Mouse (Mus musculus) right cerebral cortex, postnatal 25 days (tissue): ENCODE results near the gene Prim1.

Experiments used
- DNase-seq: peaks from one replicate; pipeline ENCODE4 v3.0.0; 2022

Prim1 gene

DNA sequence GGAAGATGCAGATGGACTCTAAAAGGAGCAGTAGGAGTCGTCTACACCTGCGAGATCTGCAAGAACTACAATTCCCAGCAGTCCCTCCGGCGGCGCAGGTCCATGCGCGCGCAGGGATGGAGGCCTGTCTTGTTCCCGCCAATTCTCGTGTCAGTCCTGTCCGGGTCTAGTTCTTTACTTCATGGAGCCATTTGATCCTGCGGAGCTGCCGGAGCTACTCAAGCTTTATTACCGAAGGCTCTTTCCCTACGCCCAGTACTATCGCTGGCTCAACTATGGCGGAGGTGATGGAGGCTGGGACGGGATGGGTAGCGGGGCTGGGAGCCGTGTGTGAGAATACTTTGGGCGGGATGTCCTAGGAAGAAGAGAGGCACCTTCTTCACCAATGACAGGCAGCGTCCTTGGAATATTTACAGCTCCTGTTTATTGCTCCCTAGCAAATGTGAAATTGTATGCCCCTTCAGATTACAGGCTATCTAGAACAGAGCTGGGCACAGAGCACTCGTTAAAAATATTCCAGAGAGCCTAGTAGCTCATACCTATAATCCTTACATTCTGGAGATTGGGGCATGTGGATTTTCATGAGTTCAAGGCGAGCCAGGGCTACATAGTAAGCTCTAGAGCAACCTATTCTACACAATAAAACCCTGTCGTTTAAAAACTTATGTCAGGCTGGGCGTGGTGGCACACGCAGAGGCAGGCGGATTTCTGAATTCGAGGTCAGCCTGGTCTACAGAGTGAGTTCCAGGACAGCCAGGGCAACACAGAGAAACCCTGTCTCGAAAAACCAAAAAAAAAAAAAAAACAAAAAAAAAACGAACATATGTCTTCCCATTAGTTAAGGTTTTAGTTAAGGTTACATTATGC lies at the start of gene Prim1:
TSS of gene Prim1 (plus strand) at position 101 of the 867 bp plus-strand sequence.
- DNase-seq = peak; percentile 80

DNA sequence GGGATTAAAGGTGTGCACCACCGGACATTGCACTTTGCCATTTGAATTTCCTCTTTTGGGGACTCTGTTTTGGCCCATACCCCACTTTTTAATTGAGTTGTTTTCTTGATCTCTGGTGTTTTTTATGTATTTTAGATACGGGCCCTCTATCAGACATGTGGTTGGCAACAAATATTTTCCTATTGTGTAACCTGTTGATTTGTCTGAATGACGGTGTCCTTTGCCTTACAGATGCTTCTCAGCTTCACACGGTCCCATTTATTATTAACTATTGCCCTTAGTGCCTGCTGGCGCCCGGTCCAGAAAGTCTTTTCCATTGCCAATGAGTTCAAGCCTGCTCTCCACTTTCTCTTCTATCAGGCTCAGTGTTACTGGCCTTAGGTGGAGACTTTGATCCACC lies 48.5 kb upstream of the Prim1 start:
- no peak for DNase-seq

DNA sequence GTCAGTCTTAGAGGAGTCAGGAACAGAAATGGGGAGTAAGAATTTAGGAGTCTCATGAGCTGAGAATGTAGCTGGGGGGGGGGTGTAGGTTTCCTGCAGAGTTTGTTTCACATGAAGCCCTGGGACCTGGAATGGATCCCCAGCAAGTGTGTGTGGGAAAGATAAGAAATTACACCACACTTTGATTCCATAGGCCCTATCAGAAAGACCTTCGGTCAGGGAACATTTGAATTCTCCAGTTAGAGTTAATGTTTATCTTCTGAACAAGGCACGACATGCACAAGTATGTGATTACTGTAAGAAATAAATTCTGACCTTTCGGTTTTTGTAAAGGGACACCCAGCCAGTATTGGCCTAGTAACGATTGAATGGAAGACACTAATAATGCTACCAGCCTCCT lies 45.1 kb upstream of the Prim1 start:
- DNase-seq = no peak

DNA sequence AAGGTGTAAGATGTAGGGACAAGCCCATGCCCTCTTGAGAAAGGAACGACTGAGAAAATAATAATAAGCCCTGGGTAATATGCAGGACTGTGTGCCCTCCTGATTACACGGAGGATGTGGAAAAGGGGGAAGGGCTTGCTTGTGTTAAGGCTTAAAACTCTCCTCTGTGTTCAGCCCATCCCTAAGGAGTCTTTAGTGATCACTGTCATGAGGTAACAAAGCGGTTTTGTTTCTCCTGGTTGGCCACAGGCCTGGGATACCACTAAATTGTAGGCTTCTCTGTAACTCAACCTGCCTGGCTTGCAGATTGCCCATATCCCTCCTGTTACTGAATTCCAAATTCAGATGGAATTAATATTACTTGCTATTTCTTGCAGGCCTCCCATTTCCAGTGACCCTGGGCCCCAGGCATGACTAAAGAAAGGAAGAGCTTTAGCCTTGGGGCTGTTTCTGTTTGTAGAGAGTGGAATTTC lies 44.6 kb upstream of the Prim1 start:
- DNase-seq = no peak

DNA sequence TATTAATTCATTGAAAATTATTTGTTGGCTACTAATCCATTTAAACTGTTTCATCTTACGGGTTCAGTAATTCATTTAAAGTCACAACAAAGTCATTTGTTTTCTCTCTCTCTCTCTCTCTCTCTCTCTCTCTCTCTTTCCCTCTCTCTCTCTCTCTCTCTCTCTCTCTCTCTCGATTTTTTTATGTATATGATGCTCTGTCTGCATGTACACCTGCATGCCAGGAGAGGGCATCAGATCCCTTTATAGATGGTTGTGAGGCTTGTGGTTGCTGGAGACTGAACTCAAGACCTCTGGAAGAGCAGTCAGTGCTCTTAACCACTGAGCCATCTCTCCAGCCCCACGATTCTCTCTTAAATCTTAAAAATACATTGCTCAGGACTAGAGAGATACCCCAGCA lies 43.8 kb upstream of the Prim1 start:
- DNase-seq = no peak

DNA sequence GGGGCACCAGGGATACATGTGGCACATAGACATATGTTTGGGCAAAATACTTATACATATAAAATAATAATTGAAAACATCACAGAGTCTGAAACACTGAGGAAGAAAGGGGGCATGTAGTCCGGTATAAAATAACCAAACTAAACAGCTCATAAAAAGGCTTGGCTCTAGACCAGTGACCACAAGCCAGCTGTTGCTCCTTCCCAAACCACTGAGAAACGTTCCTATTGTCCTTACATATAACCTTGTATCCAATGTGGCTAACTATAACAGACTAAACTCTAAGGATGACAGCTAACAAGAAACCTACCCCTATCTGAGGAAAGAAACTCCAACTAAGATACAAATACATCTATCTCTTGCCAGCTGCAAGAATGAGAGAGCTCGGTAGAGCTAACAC lies 40.9 kb upstream of the Prim1 start:
- DNase-seq = no peak

DNA sequence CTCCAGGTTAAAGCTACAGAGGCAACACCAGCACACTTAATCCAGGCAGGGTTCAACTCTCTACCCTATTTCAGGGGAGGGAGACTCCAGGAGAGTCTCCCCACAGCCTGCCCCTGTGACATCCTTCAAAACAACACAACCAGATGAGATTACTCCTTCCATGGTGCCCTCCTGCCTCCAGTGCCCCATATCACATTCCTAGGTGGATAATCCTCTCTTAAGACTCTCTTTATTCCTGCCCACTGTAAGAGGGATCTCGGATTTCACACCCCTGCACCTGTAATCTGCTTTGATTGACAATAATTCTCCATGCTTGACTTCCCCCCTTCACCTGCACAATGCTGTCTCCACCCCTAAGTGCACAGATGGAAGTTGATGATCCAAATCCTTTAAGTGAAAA lies 39.5 kb upstream of the Prim1 start:
- no peak for DNase-seq

DNA sequence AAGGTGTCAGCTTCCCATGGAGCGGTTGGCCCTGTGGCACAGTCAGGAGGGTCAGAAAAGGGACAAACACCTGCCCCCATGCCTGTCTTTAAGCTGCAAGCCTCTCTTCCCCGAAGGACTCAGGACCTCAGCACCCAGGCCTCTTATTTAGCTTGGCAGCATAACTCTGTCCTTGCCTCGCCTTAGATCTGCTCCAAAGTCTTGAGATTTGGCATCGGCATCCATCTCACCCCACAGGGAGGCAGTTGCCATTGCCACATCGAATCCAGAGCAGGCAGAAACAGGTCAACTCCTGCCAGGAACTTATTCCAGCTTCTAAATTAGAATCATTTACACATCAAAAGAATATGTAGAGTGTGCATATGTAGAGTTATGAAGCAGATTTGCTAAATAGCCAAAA lies 30.3 kb upstream of the Prim1 start:
- no peak for DNase-seq

DNA sequence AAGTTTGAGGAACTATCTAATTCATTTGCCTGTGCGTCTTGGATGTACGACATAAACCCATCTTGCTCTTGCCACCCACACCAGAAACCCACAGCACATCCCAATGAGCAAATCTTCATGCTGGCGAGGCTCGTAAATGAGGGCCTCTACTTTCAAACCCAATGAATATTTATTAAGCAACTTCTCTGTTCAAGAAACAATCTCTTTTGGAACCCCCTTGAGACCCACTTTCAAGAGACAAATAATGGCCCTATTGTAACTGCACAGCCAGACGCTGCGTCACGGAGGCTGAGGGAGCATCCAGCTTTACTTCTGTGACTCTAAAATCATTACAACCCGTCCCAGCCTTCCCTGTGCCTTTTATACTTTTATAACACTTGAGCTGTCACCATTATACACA lies 29.4 kb upstream of the Prim1 start:
- DNase-seq = no peak

DNA sequence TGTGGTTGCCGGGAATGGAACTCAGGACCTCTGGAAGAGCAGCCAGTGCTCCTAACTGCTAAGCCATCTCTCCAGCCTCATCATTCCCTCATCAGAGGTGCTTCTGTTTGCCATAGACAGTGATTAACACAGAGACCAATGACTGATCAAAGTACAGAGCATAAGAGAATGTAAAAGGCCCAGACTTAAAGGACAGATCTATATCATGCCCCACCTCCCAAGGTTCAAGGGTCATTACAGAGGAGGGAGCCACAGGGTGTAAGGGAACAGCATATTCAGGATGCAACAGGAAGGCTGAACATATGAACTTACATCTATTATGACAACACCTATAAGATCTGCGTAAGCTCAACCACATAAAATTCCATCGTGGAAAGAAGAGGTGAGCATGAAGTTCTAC lies 18.3 kb upstream of the Prim1 start:
- no peak for DNase-seq

DNA sequence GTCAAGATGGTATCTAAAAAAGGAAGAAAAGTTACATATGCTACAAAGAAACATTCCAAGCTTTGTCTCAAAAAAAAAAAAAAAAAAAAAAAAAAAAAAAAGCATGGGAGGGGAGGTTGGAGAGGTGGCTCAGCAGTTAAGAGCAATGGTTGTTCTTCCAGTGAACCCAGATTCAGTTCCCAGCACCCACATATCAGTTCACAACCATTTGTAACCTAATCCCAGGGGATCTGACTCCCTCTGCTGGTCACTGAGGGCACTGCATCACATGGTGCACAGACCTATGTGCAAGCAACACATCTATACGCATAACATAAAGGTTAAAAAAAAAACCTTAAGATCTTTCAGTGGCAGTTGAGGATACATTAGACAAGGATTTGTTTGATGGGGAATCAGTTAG lies 16.7 kb upstream of the Prim1 start:
- no peak for DNase-seq

DNA sequence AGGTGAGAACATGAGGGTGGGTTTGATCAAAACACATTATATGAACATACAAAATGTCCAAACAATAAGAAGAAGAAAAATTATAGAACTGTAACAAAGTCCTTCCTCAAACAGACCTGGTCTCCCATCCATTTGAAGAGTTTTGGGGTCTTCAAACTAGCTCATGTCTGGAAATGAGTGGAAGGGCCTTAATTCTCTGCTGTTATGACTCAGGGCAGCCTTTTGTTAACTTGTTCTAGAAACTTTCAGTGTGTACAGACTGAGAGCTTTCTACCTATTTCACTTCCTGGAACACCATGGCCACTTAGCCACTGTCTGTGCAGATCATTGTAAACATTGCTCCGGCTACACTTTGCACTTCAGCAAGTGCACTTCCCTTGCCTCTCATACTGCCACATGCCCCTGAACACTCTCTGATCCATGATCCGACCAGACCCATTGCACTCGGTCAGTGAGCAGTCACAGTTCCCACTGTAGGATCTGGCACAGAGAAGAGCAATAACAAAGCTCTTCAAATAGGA lies 11.6 kb upstream of the Prim1 start:
- DNase-seq = no peak

DNA sequence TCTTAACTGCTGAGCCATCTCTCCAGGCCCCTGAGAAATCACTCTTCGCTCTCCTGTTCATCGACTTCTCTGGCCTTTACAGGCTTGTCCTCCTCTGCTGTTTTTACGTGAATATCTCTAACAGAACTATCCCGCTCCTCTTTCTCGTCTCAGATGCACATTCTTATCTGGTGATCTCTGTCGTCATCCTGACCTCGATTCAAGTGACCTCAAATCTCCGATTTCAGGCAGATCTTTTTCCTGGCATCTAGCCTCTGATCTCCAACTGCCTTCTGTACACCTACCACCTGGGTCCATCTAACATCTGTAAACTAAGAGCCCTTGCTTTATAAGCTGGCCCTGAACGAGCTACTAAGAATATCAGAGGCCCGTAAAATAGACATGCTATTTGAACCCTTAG lies 10.1 kb upstream of the Prim1 start:
- DNase-seq = no peak

DNA sequence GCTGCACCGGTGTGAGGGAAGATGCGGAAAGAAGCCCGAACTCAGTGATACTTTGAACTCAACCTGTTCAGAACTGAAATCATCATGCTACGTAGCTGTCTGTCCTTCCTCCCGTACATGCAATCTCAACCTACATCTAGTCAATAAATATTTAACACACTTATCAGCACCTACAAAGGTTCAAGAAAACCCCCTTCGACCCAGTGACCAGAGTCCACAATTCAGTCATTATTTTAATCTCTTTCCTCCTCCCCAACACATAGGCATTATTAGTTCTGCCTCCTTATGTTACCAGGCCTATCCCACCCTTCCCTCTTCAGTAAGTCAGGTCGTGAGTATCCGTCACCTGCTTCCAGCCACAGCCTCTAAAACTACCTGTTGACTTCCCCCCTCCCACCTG lies 9.5 kb upstream of the Prim1 start:
- DNase-seq = no peak

DNA sequence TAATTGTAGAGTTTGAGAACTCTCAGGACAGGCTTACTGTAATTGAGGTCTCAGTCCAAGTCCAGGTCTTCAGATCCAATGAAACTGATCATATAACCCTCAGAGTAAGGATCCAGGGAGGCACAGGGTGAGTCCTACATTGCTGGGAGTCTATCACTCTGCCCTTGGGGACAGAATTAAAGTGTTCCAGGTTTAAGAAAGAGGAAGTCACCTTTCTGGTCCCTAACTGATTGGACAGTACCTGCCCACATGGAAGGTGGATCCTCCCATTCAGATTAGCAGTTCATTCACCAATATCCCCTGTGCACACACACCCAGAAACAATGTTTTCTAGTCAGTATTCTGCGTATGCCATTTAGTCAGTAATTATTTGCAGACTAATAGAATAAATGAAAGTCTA lies 7.5 kb upstream of the Prim1 start, which contains the start of gene Hsd17b6:
TSS of gene Hsd17b6 (minus strand) at position 166 of the 400 bp plus-strand sequence.
- no peak for DNase-seq

DNA sequence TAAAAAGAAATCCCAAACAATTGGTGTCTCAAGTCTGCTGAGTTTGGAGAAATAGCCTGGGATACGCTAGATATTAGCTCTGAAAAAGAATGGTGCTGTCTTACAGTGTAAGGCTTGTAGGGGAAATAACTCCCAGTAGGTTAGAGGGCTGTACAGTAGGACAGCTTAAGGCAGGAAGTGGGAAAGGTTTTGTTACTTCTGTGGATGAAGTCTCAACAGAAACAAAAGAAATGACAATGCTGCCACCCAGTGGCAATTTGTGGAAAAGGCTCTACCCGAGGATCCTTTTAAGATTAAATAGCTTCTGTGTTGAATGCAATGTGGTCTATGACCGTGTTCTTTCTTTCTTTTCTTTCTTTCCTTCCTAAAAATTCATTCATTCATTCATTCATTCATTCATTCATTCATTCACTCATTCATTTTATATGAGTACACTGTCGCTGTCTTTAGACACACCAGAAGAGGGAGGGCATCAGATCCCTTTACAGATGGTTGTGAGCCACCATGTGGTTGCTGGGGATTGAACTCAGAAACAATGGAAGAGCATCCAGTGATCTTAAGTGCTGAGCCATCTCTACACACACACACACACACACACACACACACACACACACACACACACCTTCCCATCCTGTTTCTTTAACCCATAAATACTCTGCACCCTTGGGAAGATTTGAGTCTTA lies 6.6 kb upstream of the Prim1 start:
- DNase-seq = peak; percentile 53

DNA sequence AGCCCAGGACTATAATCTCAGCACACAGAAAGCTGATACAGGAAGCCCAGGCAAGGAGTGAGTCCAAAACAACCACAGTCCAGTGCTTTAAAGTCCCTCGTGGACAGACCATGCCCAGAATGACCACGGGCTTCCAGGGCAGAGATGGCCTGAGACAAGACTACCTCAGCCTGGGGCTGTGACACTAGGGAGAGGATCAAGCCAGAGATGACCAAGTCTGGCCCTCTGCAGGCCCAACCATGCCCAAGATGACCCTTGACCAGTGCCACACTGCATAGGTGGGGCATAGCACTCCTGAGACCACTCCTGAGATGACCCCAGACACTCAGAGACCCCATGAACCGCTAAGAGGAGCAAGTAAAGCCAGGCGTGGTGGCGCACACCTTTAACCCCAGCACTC lies 5.2 kb upstream of the Prim1 start:
- DNase-seq = no peak

DNA sequence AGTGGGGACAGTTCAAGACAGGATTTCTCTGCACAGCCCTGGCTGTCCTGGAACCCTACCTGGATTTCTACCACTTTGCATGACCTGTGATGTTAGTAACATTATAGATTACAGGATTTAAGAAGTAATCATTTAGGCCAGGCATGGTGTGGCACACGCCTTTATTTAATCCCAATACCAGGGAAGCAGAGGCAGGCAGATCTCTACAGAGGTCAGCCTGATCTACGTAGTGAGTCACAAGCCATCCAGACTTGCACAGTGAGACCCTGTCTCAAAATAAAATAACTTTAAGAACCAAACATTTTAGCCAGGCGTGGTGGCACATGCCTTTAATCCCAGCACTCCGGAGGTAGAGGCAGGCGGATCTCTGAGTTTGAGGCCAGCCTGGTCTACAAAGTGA lies 7.2 kb downstream of the Prim1 start:
- DNase-seq = no peak

DNA sequence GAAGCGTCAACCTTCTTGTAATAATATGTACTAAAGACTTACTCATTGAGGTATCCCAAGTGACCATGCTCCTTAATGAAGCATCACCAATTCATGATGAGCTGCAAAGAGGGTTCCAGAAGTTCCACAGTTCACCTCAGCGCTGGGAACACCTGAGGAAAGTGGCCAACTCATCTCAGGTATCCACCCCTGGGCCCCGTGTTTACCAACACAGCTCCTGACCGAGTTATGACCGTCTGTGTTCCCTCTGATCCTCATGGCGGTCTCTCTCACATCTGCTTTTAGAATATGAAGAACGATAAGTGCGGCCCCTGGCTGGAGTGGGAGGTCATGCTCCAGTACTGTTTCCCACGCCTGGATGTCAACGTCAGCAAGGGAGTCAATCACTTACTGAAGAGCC lies 8.5 kb downstream of the Prim1 start:
- no peak for DNase-seq

DNA sequence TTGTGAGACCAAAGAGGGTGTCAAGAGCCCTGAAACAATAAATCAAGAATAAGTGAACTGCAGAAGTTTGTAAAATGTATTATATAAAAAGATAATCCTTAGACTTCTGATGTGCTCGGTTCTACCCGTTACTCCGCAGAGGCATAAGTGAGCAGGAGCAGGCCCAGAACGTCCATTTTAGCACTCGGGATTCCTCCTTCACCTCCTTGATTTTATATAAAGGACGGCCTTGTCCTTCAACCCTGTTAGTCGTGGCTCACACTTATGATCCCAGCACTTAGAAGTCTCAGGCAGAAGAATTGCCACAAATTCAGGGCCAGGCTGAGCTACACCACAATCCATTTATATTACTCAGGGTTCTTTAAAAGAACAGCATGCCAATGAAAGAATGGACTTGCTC lies 15.0 kb downstream of the Prim1 start:
- DNase-seq = no peak

DNA sequence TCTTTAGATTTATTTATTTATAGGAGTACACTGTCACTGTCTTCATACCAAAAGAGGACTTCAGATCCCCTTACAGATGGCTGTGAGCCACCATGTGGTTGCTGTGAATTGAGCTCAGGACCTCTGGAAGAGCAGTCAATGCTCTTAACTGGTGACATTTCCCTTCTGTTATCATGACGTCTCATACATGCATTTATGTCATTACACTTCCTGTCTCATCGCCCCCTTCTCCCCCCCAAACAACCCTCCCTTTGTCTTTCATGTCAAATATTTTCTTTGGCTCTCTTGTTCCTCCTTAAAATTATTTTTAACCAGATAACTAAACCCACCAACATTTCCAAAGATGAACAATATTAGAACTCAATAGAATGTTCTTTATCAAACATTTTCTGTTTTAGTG lies 15.9 kb downstream of the Prim1 start:
- no peak for DNase-seq

DNA sequence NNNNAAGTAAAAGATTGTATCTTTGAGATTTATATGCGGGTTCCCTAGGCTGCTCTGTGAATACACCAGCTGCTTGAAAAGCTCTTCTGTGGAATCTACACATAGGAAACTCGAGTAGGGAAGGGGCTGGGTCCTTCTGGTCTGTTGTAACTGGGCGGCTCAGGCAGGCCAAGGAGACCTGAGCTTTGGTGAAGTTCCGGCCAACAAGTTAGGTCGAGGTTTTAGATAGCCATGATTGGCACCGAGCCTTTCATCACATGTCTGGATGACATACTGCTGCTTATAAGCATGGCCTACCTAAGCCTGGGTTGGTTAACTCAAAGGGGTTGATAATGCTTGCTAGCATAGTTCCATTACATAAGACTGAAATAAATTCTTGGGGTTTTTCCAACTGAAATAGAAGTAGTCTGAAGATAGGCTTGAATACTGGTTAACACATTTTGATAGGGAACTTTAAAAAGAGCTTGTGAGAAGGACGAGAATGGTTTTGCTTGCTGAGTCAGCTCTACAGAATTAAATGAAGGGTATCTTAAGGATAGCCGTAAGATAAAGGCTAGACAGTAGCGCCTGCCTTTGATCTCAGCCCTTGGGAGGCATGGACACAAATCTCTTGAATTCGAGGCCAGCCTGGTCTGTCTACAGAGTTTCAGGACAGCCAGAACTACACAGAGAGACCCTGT lies 21.9 kb downstream of the Prim1 start:
- no peak for DNase-seq

DNA sequence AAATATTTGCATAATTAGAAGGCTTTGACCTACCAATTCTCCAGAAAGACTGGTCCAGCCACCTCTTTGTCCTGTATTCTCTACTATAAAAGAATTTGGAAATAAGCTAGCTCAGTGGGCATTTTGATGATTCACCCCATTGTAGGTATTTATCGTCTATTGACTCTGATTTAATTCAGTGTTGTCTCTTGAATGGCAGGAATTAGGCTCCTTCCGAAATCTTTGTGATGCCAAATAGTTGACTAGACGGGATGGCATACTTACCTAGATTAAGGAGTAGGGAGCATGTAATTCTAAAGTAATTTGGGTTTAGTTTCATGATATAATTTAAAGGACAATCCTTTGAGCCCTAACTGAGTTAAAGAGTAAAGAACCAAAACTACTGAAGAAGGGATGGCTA lies 23.0 kb downstream of the Prim1 start:
- DNase-seq = no peak

DNA sequence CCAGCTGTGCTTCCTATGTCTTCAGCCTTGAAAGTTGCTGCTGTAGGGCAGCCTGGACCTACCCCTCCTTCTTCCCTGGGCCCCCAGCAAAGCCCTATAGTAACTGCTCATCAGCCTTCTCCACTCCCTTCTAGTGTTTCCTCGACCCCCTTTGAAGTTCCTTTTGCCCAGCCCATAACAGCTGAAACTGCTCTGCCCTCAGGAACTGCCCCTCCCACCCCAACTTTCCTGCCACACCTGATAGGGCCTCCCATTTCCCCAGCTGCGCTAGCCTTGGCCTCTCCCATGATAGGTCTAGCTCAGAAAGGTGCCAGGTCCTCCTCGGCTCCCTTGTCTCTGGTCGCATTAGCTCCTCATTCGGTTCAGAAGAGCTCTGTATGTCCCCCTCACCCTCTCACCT lies 24.2 kb downstream of the Prim1 start:
- no peak for DNase-seq
